8 mouse cellular contexts compared by ENCODE assay signal in genomic region chr1:97809255-97809912, GRCm38 (mm10). TPM values are rescaled to one million over a fixed set of nuclear protein-coding genes. Genes with fewer than 3 reads are reported as not detected.
A peak's percentile ranks its signal among the peaks of the same experiment; 100 is the strongest.
DNase-seq lines count a peak whose midpoint lies in the region; ATAC-seq and TF ChIP-seq lines count a peak whose summit lies in the region.

No protein-coding gene starts in this region.

- peak; percentile 81 for TF ChIP-seq CTCF in intestine, postnatal 0 days (IDR thresholded peaks at IDR 0.05; ENCODE audit: low read depth)

- no peaks in the 10 kb centered on the region for H3K9me3 ChIP-seq in intestine, postnatal 0 days (ENCODE audit: control insufficient read depth)
- H3K9me3 ChIP-seq in intestine, embryonic 16.5 days (ENCODE audit: control insufficient read depth, low read length), result no peaks in the 10 kb centered on the region
- no peaks in the 10 kb centered on the region for H3K9me3 ChIP-seq in kidney, embryonic 16.5 days (ENCODE audit: low read length)

- H3K27me3 ChIP-seq in intestine, postnatal 0 days (replicated peaks; ENCODE audit: control insufficient read depth, insufficient read depth, low read length), result no peaks in the 10 kb centered on the region
- H3K27me3 ChIP-seq in intestine, embryonic 16.5 days (replicated peaks; ENCODE audit: control insufficient read depth, insufficient read depth, low read length), result no peaks in the 10 kb centered on the region
- H3K27me3 ChIP-seq in kidney, embryonic 16.5 days (ENCODE audit: insufficient read depth, low read length), result no peaks in the 10 kb centered on the region

- 31% methylated on average over 2 of the region's 2 CpGs for WGBS in intestine, postnatal 0 days
- 30% methylated on average over 2 of the region's 2 CpGs for WGBS in intestine, embryonic 16.5 days
- 36% methylated on average over 2 of the region's 2 CpGs for WGBS in kidney, embryonic 16.5 days

- no peak overlapping the region for H3K9ac ChIP-seq in intestine, postnatal 0 days (ENCODE audit: low read depth, low read length)
- no peak overlapping the region for H3K9ac ChIP-seq in intestine, embryonic 16.5 days (ENCODE audit: low read depth, low read length)
- no peak overlapping the region for H3K9ac ChIP-seq in kidney, embryonic 16.5 days (replicated peaks; ENCODE audit: low read length)

- no peaks in the 10 kb centered on the region for H3K4me1 ChIP-seq in intestine, postnatal 0 days (replicated peaks; ENCODE audit: control insufficient read depth, insufficient read depth, low read length)
- no peaks in the 10 kb centered on the region for H3K4me1 ChIP-seq in intestine, embryonic 16.5 days (ENCODE audit: control insufficient read depth, insufficient read depth, low read length)
- H3K4me1 ChIP-seq in kidney, embryonic 16.5 days (ENCODE audit: insufficient read depth, low read length), result no peaks in the 10 kb centered on the region

- no peak overlapping the region for H3K4me2 ChIP-seq in intestine, postnatal 0 days (replicated peaks; ENCODE audit: low read depth)
- H3K4me2 ChIP-seq in intestine, embryonic 16.5 days (ENCODE audit: low read depth, low read length), result no peak overlapping the region
- no peak overlapping the region for H3K4me2 ChIP-seq in kidney, embryonic 16.5 days (replicated peaks; ENCODE audit: low read depth, low read length)

- ATAC-seq in intestine, postnatal 0 days, result no peak
- no peak for ATAC-seq in intestine, embryonic 16.5 days
- no peak for ATAC-seq in kidney, embryonic 16.5 days (ENCODE audit: low FRiP score, low TSS enrichment)

- peak; percentile 13 for DNase-seq in CD4-positive helper T cell, adult 2 months (ENCODE audit: low read depth, low spot score)
- peak; percentile 62 for DNase-seq in brain, adult 2 months (ENCODE audit: low read depth, low spot score)
- DNase-seq in lung, postnatal 25 days (ENCODE audit: low spot score), result peak; percentile 31
- no peak for DNase-seq in adrenal gland, postnatal 4 days (ENCODE audit: low spot score in 2 of 2)
- no peak for DNase-seq in layer of hippocampus, adult 11-12 months (ENCODE audit: low spot score)

- H3K36me3 ChIP-seq in intestine, postnatal 0 days (ENCODE audit: control insufficient read depth, insufficient read depth), result no peaks in the 10 kb centered on the region
- no peaks in the 10 kb centered on the region for H3K36me3 ChIP-seq in intestine, embryonic 16.5 days (ENCODE audit: control insufficient read depth, insufficient read depth, low read length)
- H3K36me3 ChIP-seq in kidney, embryonic 16.5 days (ENCODE audit: insufficient read depth, low read length), result no peaks in the 10 kb centered on the region

- H3K27ac ChIP-seq in intestine, postnatal 0 days (ENCODE audit: low read depth, low read length), result no peak overlapping the region
- H3K27ac ChIP-seq in intestine, embryonic 16.5 days (ENCODE audit: low read length), result no peak overlapping the region
- no peak overlapping the region for H3K27ac ChIP-seq in kidney, embryonic 16.5 days (ENCODE audit: low read length)

- H3K4me3 ChIP-seq in intestine, postnatal 0 days (ENCODE audit: low read depth, low read length), result no peak overlapping the region
- H3K4me3 ChIP-seq in intestine, embryonic 16.5 days (ENCODE audit: low read length), result no peak overlapping the region
- no peak overlapping the region for H3K4me3 ChIP-seq in kidney, embryonic 16.5 days (ENCODE audit: low read length)

RNA-seq across cellular contexts. Expression of gene Ppip5k2, which starts 39.2 kb away (rescaled TPM):
- polyA plus RNA-seq in intestine, postnatal 0 days (2015; fragmentation: Nextera tagmentation; extraction: Ambion mirVana), result 19.7 and 22.7 TPM in 2 replicates
- 32.1 and 35.1 TPM in 2 replicates for polyA plus RNA-seq in intestine, embryonic 16.5 days (2015; fragmentation: Nextera tagmentation; extraction: Ambion mirVana)
- total RNA-seq in adrenal gland, postnatal 4 days (2021), result 10 to 100 TPM; 25.4 to 32.5 TPM
- polyA plus RNA-seq in kidney, embryonic 16.5 days (2015; fragmentation: Nextera tagmentation; extraction: Ambion mirVana), result 30.3 and 35.1 TPM in 2 replicates

RNA-seq across cellular contexts. Expression of gene Gin1, which starts 39.4 kb away (rescaled TPM):
- 12.4 and 14.5 TPM in 2 replicates for polyA plus RNA-seq in intestine, postnatal 0 days (2015; fragmentation: Nextera tagmentation; extraction: Ambion mirVana)
- polyA plus RNA-seq in intestine, embryonic 16.5 days (2015; fragmentation: Nextera tagmentation; extraction: Ambion mirVana), result 13.9 and 15.4 TPM in 2 replicates
- 10 to 100 TPM; 13.3 to 16.8 TPM for total RNA-seq in adrenal gland, postnatal 4 days (2021)
- polyA plus RNA-seq in kidney, embryonic 16.5 days (2015; fragmentation: Nextera tagmentation; extraction: Ambion mirVana), result 17.3 and 17.7 TPM in 2 replicates

Comparison
In these comparisons a context has a peak if more than half of its experiments do, and no peak if none do; other contexts are left out.
1. DNase-seq: peak in CD4-positive helper T cell, adult 2 months (single experiment), brain, adult 2 months (single experiment) and lung, postnatal 25 days (single experiment); none in adrenal gland, postnatal 4 days (0 of 2) and layer of hippocampus, adult 11-12 months (single experiment).